Comparison of ENCODE assay signal across 10 mouse cellular contexts in genomic region chr5:130502541-130502940, GRCm38 (mm10).
"Had no signal": no experiment of that assay in that cellular context is flagged by ENCODE, and none has a peak within 500 bp of the region (broad histone marks: within the 10 kb centered on the region; RNA-seq: fewer than 3 reads in every experiment).

No protein-coding gene starts in this region.

- DNase-seq: kidney, adult 11 months; kidney, adult 9 months; kidney, postnatal 36 days; left cerebral cortex, postnatal 4 days; lung, adult 2 months; lung, postnatal 4 days; midbrain, embryonic 14.5 days; spleen, adult 18-20 months; thymus, adult 2 months; thymus, postnatal 36 days had no signal
